Mouse (Mus musculus) myocyte (in vitro differentiated cells): ENCODE measurements around the gene Cdk19.

Source experiments
- E2F4 ChIP-seq: IDR thresholded peaks from one replicate; pipeline ENCODE4 v1.6.1; 2011; ENCODE audit warnings: mild to moderate bottlenecking, control low read depth, moderate library complexity; ENCODE audit not compliant: insufficient read depth
- MAX ChIP-seq: IDR thresholded peaks from one replicate; pipeline ENCODE4 v1.6.1; 2011; ENCODE audit warnings: low read depth, mild to moderate bottlenecking, control low read depth
- MYOD1 ChIP-seq, 3 experiments: IDR thresholded peaks; one replicate each; pipeline ENCODE4 v1.6.1; 2011; ENCODE audit warnings: control low read depth in 2 of 3, low read depth in 2 of 3, mild to moderate bottlenecking in 2 of 3, moderate library complexity in 1 of 3; ENCODE audit not compliant: insufficient read length in 2 of 3, control insufficient read depth in 1 of 3
- POLR2A ChIP-seq: IDR thresholded peaks from one replicate; pipeline ENCODE4 v1.6.1; 2011; ENCODE audit warnings: low read depth, mild to moderate bottlenecking, control low read depth, moderate library complexity; ENCODE audit not compliant: insufficient read length
- TCF12 ChIP-seq: IDR thresholded peaks from one replicate; pipeline ENCODE4 v1.6.1; 2011; ENCODE audit warnings: mild to moderate bottlenecking, control low read depth; ENCODE audit not compliant: poor library complexity, insufficient read depth, severe bottlenecking
- TCF3 ChIP-seq: IDR thresholded peaks from one replicate; pipeline ENCODE4 v1.6.1; 2011; ENCODE audit warnings: low read depth, control low read depth; ENCODE audit not compliant: insufficient read length

GRCm38 (mm10) chr10:40421724-40422123 is 82.4 kb downstream of the Cdk19 start:
- TF ChIP-seq MAX (no peak), POLR2A (no peak), E2F4 (no peak), TCF12 (no peak), MYOD1 (IDR thresholded peaks at IDR 0.05; ENCODE audit: control insufficient read depth in 1 of 3, insufficient read length in 2 of 3, low read depth in 2 of 3) (no peak), TCF3 (no peak)
